Mouse (Mus musculus) small intestine, adult 2 months (tissue): ENCODE measurements around the gene Rab22a.

Experiments used
- CTCF ChIP-seq: fragments of 200-500 bp; IDR thresholded peaks from 2 replicates; pipeline ENCODE4 v1.5.1; 2012; ENCODE audit warnings: low read depth, mild to moderate bottlenecking, control low read depth, inconsistent platforms, low read length, moderate library complexity, mixed read lengths; ENCODE audit not compliant: insufficient replicate concordance, insufficient read length; ENCODE audit errors: extremely low read depth
- POLR2A ChIP-seq: fragments of 200-500 bp; IDR thresholded peaks from 2 replicates; pipeline ENCODE4 v1.6.1; 2012; ENCODE audit warnings: low read depth, mild to moderate bottlenecking, control low read depth, inconsistent platforms, low read length, moderate library complexity

- TF ChIP-seq CTCF (no peak), POLR2A (no peak)
These were observed 19.7 kb downstream of the Rab22a start for GRCm38 (mm10) chr2:173679217-173679616.
